Mouse (Mus musculus): ENCODE data around the gene Gm3424.
"Not testable (repeated sequence)": the region's sequence is repeated elsewhere in the genome, so short reads cannot be mapped to it uniquely, and the experiment has no call there.

Gm3424 gene

GRCm38 (mm10) chr14:5830229-5830628 lies at the start of gene Gm3424:
Gm3424 (minus strand) TSS chr14:5830329.
- in situ Hi-C loops (cut with MboI; ENCODE audit: low pct_unique_long_range_greater_than_20kb in 1 of 2, low sequenced_read_pairs in 2 of 2, unreplicated experiment in 1 of 2): not testable (repeated sequence)

- in situ Hi-C loops (cut with MboI; ENCODE audit: low pct_unique_long_range_greater_than_20kb in 1 of 2, low sequenced_read_pairs in 2 of 2, unreplicated experiment in 1 of 2): not testable (repeated sequence)
These were observed 49.7 kb upstream of the Gm3424 start for GRCm38 (mm10) chr14:5879791-5880190.

- in situ Hi-C loops (cut with MboI; ENCODE audit: low pct_unique_long_range_greater_than_20kb in 1 of 2, low sequenced_read_pairs in 2 of 2, unreplicated experiment in 1 of 2): not testable (repeated sequence)
These were observed 49.0 kb upstream of the Gm3424 start for GRCm38 (mm10) chr14:5879136-5879535.

GRCm38 (mm10) chr14:5855911-5856310 lies 25.8 kb upstream of the Gm3424 start:
- in situ Hi-C loops (cut with MboI; ENCODE audit: low pct_unique_long_range_greater_than_20kb in 1 of 2, low sequenced_read_pairs in 2 of 2, unreplicated experiment in 1 of 2): not testable (repeated sequence)

DNA sequence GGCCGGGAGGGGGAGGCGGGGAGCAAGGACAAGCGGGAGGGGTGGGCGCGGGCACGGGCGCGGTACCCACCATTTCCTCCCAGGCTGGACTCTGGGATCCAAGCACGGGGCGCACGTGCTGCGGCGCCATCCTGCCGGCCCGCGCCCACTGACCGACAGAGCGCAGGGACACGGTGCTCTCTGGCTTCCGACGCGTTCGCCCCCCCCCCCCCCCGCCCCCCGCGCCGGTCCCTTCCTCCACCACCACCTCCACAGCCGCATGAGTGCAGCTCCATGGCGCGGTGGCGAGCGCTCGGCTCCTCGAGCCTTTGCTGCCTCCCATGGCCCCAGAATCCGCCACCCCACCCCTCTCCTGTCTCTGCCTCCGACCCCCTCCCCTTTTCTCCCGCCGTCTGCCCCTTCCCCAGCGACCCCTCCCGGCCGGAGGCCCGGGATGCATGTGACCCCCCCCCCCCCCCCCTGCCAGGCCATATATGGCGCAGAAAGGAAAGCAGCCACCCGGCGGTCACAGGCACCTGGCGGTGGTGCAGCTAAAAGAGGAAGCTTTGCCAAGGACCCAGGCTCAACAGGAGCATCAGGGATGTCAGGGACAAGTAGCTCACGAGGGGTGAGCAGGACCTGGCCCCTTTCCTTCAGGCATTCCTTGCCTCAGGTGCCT lies 17.3 kb downstream of the Gm3424 start:
- in situ Hi-C loops (cut with MboI; ENCODE audit: low pct_unique_long_range_greater_than_20kb in 1 of 2, low sequenced_read_pairs in 2 of 2, unreplicated experiment in 1 of 2): not testable (repeated sequence)

GRCm38 (mm10) chr14:5807882-5808281 lies 22.2 kb downstream of the Gm3424 start, which contains the start of gene Gm3383:
Gm3383 (minus strand) TSS chr14:5807982.
- in situ Hi-C loops (cut with MboI; ENCODE audit: low pct_unique_long_range_greater_than_20kb in 1 of 2, low sequenced_read_pairs in 2 of 2, unreplicated experiment in 1 of 2): not testable (repeated sequence)

Measured in mouse embryonic stem cell (cell line).